Mouse (Mus musculus) neural tube, embryonic 10.5 days (tissue): ENCODE measurements around the gene Pdpk1.

Experiments
- DNase-seq: peaks from one replicate; pipeline ENCODE4 v3.0.0-alpha.2; 2017; ENCODE audit warnings: low spot score; ENCODE audit errors: extremely low spot score

Gene Pdpk1

GRCm38 (mm10) chr17:24045608-24046007, 105.1 kb downstream of the Pdpk1 start:
- no peak for DNase-seq

DNA sequence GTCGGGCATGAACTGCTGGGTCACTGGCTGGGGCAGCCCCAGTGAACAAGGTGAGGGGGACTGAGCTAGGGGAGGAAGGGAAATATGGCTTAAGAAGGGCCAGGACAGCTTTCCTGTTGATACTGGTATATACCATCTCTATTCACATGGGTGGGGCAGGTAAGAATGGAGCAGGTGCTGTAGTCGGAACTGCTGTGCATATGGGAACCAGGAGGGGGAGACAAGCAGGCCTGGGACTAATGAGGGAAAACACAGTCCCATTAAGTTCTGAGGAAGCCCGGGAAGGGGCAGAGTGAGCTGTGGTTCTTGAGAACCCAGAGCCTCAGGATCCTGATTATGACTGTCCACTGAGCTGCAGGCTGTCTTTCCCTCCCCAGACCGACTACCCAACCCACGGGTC, 106.2 kb downstream of the Pdpk1 start:
- DNase-seq: no peak

- no peak for DNase-seq
Measured at GRCm38 (mm10) chr17:24037844-24038243, 112.9 kb downstream of the Pdpk1 start, which contains the start of gene Prss27. TSS of gene Prss27 (plus strand) at chr17:24038144.

DNA sequence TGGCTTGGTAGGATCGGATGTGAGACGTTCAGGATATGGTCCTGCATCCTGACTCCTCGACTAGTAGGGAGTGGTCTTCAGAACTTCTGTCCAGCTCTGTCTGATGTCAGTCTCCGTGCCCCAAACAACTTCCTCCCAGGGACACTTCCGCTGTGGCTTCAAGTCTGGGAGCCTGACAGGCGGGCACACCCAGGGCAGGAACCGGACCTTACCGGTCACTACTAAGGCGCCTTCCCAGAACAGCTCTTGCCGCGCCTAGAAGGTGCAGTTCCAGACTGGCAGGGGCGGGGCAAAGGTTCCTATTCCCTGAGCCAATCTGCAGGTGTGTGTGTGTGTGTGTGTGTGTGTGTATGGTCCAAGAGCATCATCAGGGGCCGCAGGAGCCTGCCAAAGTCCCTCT, 113.4 kb downstream of the Pdpk1 start:
- no peak for DNase-seq

DNA sequence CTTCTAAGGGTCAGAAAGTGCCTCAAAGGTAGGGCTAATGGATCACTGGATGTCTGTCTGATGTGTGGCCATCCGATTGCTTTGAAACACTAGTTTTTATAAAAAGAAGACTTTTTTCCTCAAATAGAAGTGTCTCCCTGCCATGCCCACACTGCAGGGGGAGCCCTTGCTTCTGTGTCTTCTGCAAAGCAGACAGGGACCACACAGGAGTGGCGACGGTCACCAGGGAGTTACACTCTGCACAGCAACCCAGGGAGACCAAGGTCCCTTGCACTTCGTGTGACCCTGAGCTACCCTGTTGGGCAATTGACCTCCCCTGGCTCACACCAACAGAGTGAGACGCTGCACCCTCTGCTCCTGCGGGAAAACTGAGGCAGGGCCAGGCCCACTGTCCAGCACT, 113.8 kb downstream of the Pdpk1 start:
- DNase-seq: no peak

GRCm38 (mm10) chr17:24035087-24035486, 115.6 kb downstream of the Pdpk1 start:
- no peak for DNase-seq

DNA sequence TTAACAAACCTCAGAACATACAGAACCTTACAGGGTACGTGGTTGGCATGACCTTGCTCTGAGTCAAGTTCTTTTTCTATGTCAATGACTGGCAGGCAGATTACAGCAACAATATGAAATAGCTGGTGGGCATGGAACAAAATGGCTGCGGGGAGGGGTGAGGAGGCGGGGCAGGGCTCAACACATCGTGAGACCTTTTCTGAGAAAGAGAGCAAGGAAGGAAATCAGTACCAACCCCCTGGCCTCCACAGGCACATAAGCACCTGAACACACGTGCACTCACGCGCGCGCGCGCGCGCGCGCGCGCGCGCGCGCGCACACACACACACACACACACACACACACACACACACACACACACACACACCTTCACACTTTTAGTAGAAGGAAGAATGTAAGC, 120.2 kb downstream of the Pdpk1 start:
- no peak for DNase-seq

- DNase-seq: no peak
Measured at GRCm38 (mm10) chr17:24029477-24029876, 121.2 kb downstream of the Pdpk1 start.
